Mouse (Mus musculus): ENCODE data around the gene Rnf31. TPM values are rescaled to one million over a fixed set of nuclear protein-coding genes. Genes with fewer than 3 reads are reported as not detected.
A peak's percentile ranks its signal among the peaks of the same experiment; 100 is the strongest.

Gene Rnf31
- polyA plus RNA-seq, 1 experiment from 2014 or later: 18.2 TPM

GRCm38 (mm10) chr14:55585566-55585960 is 5.9 kb upstream of the Rnf31 start:
- no peak for TF ChIP-seq CTCF (IDR thresholded peaks at IDR 0.05; ENCODE audit: low read depth)
- Histone ChIP-seq H3K9me3 (ENCODE audit: control insufficient read depth) (no peaks in the 10 kb centered on the region), H3K9ac (ENCODE audit: low read depth, low read length) (no peak overlapping the region), H3K27me3 (replicated peaks; ENCODE audit: control insufficient read depth, insufficient read depth, low read length) (no peaks in the 10 kb centered on the region), H3K4me1 (replicated peaks; ENCODE audit: control insufficient read depth, insufficient read depth, low read length) (no peaks in the 10 kb centered on the region), H3K27ac (ENCODE audit: low read depth, low read length) (peak overlapping the region; percentile 50; the same call in 1 of the 2 replicates), H3K4me3 (ENCODE audit: low read depth, low read length) (peak overlapping the region; percentile 59; the same call in 1 of the 2 replicates), H3K4me2 (replicated peaks; ENCODE audit: low read depth) (peak overlapping the region; percentile 86), H3K36me3 (ENCODE audit: control insufficient read depth, insufficient read depth) (peaks cover 37% of the 10 kb centered on the region)
- peak; percentile 77 for ATAC-seq
- WGBS: 22% methylated on average over 6 of the region's 6 CpGs

- ATAC-seq: no peak
- peak; percentile 39; the same call in 1 of the 2 replicates for TF ChIP-seq CTCF (IDR thresholded peaks at IDR 0.05; ENCODE audit: low read depth)
- no peak overlapping the region for H3K4me3 ChIP-seq (ENCODE audit: low read depth, low read length)
- WGBS: 76% methylated on average over 2 of the region's 2 CpGs
- H3K27ac ChIP-seq (ENCODE audit: low read depth, low read length): 0 out of 2 replicates have a peak overlapping the region, but pooled peaks have one; percentile 16
- no peak overlapping the region for H3K9ac ChIP-seq (ENCODE audit: low read depth, low read length)
- no peaks in the 10 kb centered on the region for H3K27me3 ChIP-seq (replicated peaks; ENCODE audit: control insufficient read depth, insufficient read depth, low read length)
- H3K4me1 ChIP-seq (replicated peaks; ENCODE audit: control insufficient read depth, insufficient read depth, low read length): no peaks in the 10 kb centered on the region
- H3K4me2 ChIP-seq (replicated peaks; ENCODE audit: low read depth): no peak overlapping the region
- no peaks in the 10 kb centered on the region for H3K9me3 ChIP-seq (ENCODE audit: control insufficient read depth)
- H3K36me3 ChIP-seq (ENCODE audit: control insufficient read depth, insufficient read depth): peaks cover 31% of the 10 kb centered on the region
Observed at GRCm38 (mm10) chr14:55586149-55586548, 5.4 kb upstream of the Rnf31 start.

- TF ChIP-seq CTCF (IDR thresholded peaks at IDR 0.05; ENCODE audit: low read depth): no peak
- Histone ChIP-seq H3K4me2 (replicated peaks; ENCODE audit: low read depth) (no peak overlapping the region), H3K9ac (ENCODE audit: low read depth, low read length) (no peak overlapping the region), H3K27ac (ENCODE audit: low read depth, low read length) (no peak overlapping the region), H3K27me3 (replicated peaks; ENCODE audit: control insufficient read depth, insufficient read depth, low read length) (no peaks in the 10 kb centered on the region), H3K4me3 (ENCODE audit: low read depth, low read length) (no peak overlapping the region), H3K9me3 (ENCODE audit: control insufficient read depth) (no peaks in the 10 kb centered on the region), H3K36me3 (ENCODE audit: control insufficient read depth, insufficient read depth) (peaks cover 23% of the 10 kb centered on the region), H3K4me1 (replicated peaks; ENCODE audit: control insufficient read depth, insufficient read depth, low read length) (peaks cover 6% of the 10 kb centered on the region; the same call in 1 of the 2 replicates)
- no peak for ATAC-seq
- WGBS: 91% methylated on average over 5 of the region's 5 CpGs
Observed at GRCm38 (mm10) chr14:55589271-55589670, 2.2 kb upstream of the Rnf31 start.

GRCm38 (mm10) chr14:55589771-55590448 is 1.6 kb upstream of the Rnf31 start:
- 65% methylated on average over 11 of the region's 11 CpGs for WGBS
- H3K4me3 ChIP-seq (ENCODE audit: low read depth, low read length): peak overlapping the region; percentile 94
- H3K9ac ChIP-seq (ENCODE audit: low read depth, low read length): peak overlapping the region; percentile 67
- ATAC-seq: no peak
- peak overlapping the region; percentile 90 for H3K4me2 ChIP-seq (replicated peaks; ENCODE audit: low read depth)
- H3K27ac ChIP-seq (ENCODE audit: low read depth, low read length): peak overlapping the region; percentile 90
- no peaks in the 10 kb centered on the region for H3K27me3 ChIP-seq (replicated peaks; ENCODE audit: control insufficient read depth, insufficient read depth, low read length)
- TF ChIP-seq CTCF (IDR thresholded peaks at IDR 0.05; ENCODE audit: low read depth): no peak
- no peaks in the 10 kb centered on the region for H3K9me3 ChIP-seq (ENCODE audit: control insufficient read depth)
- H3K4me1 ChIP-seq (replicated peaks; ENCODE audit: control insufficient read depth, insufficient read depth, low read length): peaks cover 6% of the 10 kb centered on the region; the same call in 1 of the 2 replicates
- H3K36me3 ChIP-seq (ENCODE audit: control insufficient read depth, insufficient read depth): peaks cover 30% of the 10 kb centered on the region

GRCm38 (mm10) chr14:55590748-55591330 is 669 bp upstream of the Rnf31 start, which contains the start of gene Psme2:
Gene Psme2, minus strand, starts transcription at chr14:55591113.
- Histone ChIP-seq H3K4me3 (ENCODE audit: low read depth, low read length) (peak within 1 kb of the TSS; percentile 94), H3K4me1 (replicated peaks; ENCODE audit: control insufficient read depth, insufficient read depth, low read length) (peaks cover 6% of the 10 kb centered on the region; the same call in 1 of the 2 replicates), H3K27ac (ENCODE audit: low read depth, low read length) (peak within 1 kb of the TSS; percentile 90), H3K27me3 (replicated peaks; ENCODE audit: control insufficient read depth, insufficient read depth, low read length) (no peaks in the 10 kb centered on the region), H3K4me2 (replicated peaks; ENCODE audit: low read depth) (peak within 1 kb of the TSS; percentile 90), H3K9ac (ENCODE audit: low read depth, low read length) (peak within 1 kb of the TSS; percentile 86), H3K36me3 (ENCODE audit: control insufficient read depth, insufficient read depth) (peaks cover 39% of the 10 kb centered on the region), H3K9me3 (ENCODE audit: control insufficient read depth) (no peaks in the 10 kb centered on the region)
- 0 out of 2 replicates have a peak, but pooled peaks have one; percentile 4 for TF ChIP-seq CTCF (IDR thresholded peaks at IDR 0.05; ENCODE audit: low read depth)
- ATAC-seq: peak; percentile 91
- under 1% methylated on average over 22 of the region's 22 CpGs for WGBS

GRCm38 (mm10) chr14:55592226-55592625 is 718 bp downstream of the Rnf31 start:
- 2% methylated on average over 16 of the region's 16 CpGs for WGBS

More at GRCm38 (mm10) chr14:55592226-55592625, 718 bp downstream of the Rnf31 start:
- H3K27ac ChIP-seq (ENCODE audit: low read depth, low read length): peak overlapping the region; percentile 90
- no peaks in the 10 kb centered on the region for H3K27me3 ChIP-seq (replicated peaks; ENCODE audit: control insufficient read depth, insufficient read depth, low read length)
- H3K4me2 ChIP-seq (replicated peaks; ENCODE audit: low read depth): peak overlapping the region; percentile 90
- H3K4me1 ChIP-seq (replicated peaks; ENCODE audit: control insufficient read depth, insufficient read depth, low read length): peaks cover 6% of the 10 kb centered on the region; the same call in 1 of the 2 replicates
- H3K36me3 ChIP-seq (ENCODE audit: control insufficient read depth, insufficient read depth): peaks cover 47% of the 10 kb centered on the region
- no peaks in the 10 kb centered on the region for H3K9me3 ChIP-seq (ENCODE audit: control insufficient read depth)
- H3K9ac ChIP-seq (ENCODE audit: low read depth, low read length): peak overlapping the region; percentile 86
- no peak for ATAC-seq
- H3K4me3 ChIP-seq (ENCODE audit: low read depth, low read length): peak overlapping the region; percentile 94
- TF ChIP-seq CTCF (IDR thresholded peaks at IDR 0.05; ENCODE audit: low read depth): no peak

Measured in intestine, postnatal 0 days (tissue).